Mouse (Mus musculus): ENCODE results near the gene Dop1b. TPM values are rescaled to one million over a fixed set of nuclear protein-coding genes. Genes with fewer than 3 reads are reported as not detected.
A peak's percentile ranks its signal among the peaks of the same experiment; 100 is the strongest.
"Not testable (repeated sequence)": the region's sequence is repeated elsewhere in the genome, so short reads cannot be mapped to it uniquely, and the experiment has no call there.

Gene Dop1b
- polyA plus RNA-seq, 1 experiment from 2014 or later = 12.8 TPM

- peaks cover 5% of the 10 kb centered on the region for H3K4me1 ChIP-seq
- H3K4me3 ChIP-seq = no peak overlapping the region
- 75% methylated on average over 4 of the region's 4 CpGs for WGBS (ENCODE audit: insufficient replicate concordance)
- no peaks in the 10 kb centered on the region for H3K27me3 ChIP-seq (replicated peaks)
- H3K9me3 ChIP-seq (replicated peaks) = 0 out of 2 replicates have a peak, but pooled peaks cover 3% of the 10 kb centered on the region
- H3K9ac ChIP-seq = no peak overlapping the region
- no peaks in the 10 kb centered on the region for H3K36me3 ChIP-seq
- no peak overlapping the region for H3K27ac ChIP-seq
- H3K4me2 ChIP-seq = no peak overlapping the region
- ATAC-seq = no peak
These were observed 113.1 kb downstream of the Dop1b start for GRCm38 (mm10) chr16:93824799-93825198.

- no peak overlapping the region for H3K4me2 ChIP-seq
- 78% methylated on average over 4 of the region's 4 CpGs for WGBS (ENCODE audit: insufficient replicate concordance)
- H3K9ac ChIP-seq = no peak overlapping the region
- H3K4me1 ChIP-seq = no peaks in the 10 kb centered on the region
- no peak overlapping the region for H3K4me3 ChIP-seq
- no peak for ATAC-seq
- H3K9me3 ChIP-seq (replicated peaks) = 0 out of 2 replicates have a peak, but pooled peaks cover 3% of the 10 kb centered on the region
- H3K27me3 ChIP-seq (replicated peaks) = no peaks in the 10 kb centered on the region
- H3K36me3 ChIP-seq = no peaks in the 10 kb centered on the region
- H3K27ac ChIP-seq = no peak overlapping the region
These were observed 113.8 kb downstream of the Dop1b start for GRCm38 (mm10) chr16:93825463-93825862.

GRCm38 (mm10) chr16:93826054-93826453, 114.3 kb downstream of the Dop1b start:
- ATAC-seq = no peak
- Histone ChIP-seq H3K4me1 (no peaks in the 10 kb centered on the region), H3K9me3 (replicated peaks) (0 out of 2 replicates have a peak, but pooled peaks cover 3% of the 10 kb centered on the region), H3K9ac (no peak overlapping the region), H3K27me3 (replicated peaks) (no peaks in the 10 kb centered on the region), H3K27ac (no peak overlapping the region), H3K36me3 (no peaks in the 10 kb centered on the region), H3K4me3 (no peak overlapping the region), H3K4me2 (no peak overlapping the region)
- WGBS (ENCODE audit: insufficient replicate concordance) = 67% methylated on average over 11 of the region's 11 CpGs

GRCm38 (mm10) chr16:93826478-93826877, 114.8 kb downstream of the Dop1b start:
- 52% methylated on average over 5 of the region's 5 CpGs for WGBS (ENCODE audit: insufficient replicate concordance)
- not testable (repeated sequence) for H3K27me3 ChIP-seq (replicated peaks); H3K9ac ChIP-seq; H3K27ac ChIP-seq; H3K4me1 ChIP-seq; H3K36me3 ChIP-seq; H3K4me2 ChIP-seq; ATAC-seq; H3K4me3 ChIP-seq; H3K9me3 ChIP-seq (replicated peaks)

DNA sequence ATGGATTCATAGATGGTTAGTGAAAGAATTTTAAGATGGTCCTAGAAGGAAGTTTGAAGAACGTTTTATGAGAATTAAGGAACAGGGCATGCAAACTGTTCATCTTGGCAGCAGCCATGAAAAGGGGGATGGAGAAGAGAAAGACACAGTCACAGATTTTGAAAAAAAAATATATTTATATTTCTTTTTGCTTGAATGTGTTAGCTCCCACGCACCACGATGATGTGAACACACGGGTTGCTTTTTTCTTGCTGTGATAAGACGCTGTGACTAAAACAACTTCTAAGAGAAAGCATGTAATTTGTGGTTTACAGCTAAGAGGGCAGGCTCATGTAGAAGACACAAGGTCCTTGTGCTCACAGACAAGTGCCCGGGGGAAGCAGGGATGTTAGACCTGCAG, 115.2 kb downstream of the Dop1b start:
- H3K4me3 ChIP-seq = no peak overlapping the region
- H3K9me3 ChIP-seq (replicated peaks) = 0 out of 2 replicates have a peak, but pooled peaks cover 2% of the 10 kb centered on the region
- no peaks in the 10 kb centered on the region for H3K36me3 ChIP-seq
- no peaks in the 10 kb centered on the region for H3K27me3 ChIP-seq (replicated peaks)
- H3K4me1 ChIP-seq = peaks cover 5% of the 10 kb centered on the region
- no peak overlapping the region for H3K4me2 ChIP-seq
- H3K27ac ChIP-seq = no peak overlapping the region
- 75% methylated on average over 6 of the region's 6 CpGs for WGBS (ENCODE audit: insufficient replicate concordance)
- no peak overlapping the region for H3K9ac ChIP-seq
- no peak for ATAC-seq

DNA sequence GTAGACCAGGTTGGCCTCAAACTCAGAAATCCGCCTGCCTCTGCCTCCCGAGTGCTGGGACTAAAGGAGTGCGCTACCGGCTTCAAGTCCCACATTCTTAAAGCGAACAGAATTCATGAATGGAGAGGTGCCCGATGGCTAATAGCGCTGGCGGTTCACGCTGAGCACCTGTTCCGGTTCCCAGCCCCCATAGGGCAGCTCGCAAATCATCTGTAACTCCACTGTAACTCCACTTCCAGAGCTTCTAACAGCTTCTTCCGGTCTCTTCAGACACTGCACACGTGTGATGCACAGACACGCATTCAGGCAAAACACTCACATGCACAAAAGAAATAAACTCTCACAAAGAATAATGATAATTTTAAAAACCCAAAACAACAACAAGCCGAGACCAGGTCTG, 117.8 kb downstream of the Dop1b start:
- Histone ChIP-seq H3K4me3 (no peak overlapping the region), H3K27ac (no peak overlapping the region), H3K4me1 (peaks cover 22% of the 10 kb centered on the region), H3K9me3 (replicated peaks) (no peaks in the 10 kb centered on the region), H3K27me3 (replicated peaks) (no peaks in the 10 kb centered on the region), H3K4me2 (no peak overlapping the region), H3K9ac (no peak overlapping the region), H3K36me3 (0 out of 2 replicates have a peak, but pooled peaks cover 4% of the 10 kb centered on the region)
- WGBS (ENCODE audit: insufficient replicate concordance) = 87% methylated on average over 15 of the region's 15 CpGs
- ATAC-seq = no peak

- H3K9ac ChIP-seq = no peak overlapping the region
- H3K9me3 ChIP-seq (replicated peaks) = no peaks in the 10 kb centered on the region
- no peak overlapping the region for H3K4me2 ChIP-seq
- no peaks in the 10 kb centered on the region for H3K27me3 ChIP-seq (replicated peaks)
- H3K36me3 ChIP-seq = 0 out of 2 replicates have a peak, but pooled peaks cover 4% of the 10 kb centered on the region
- H3K27ac ChIP-seq = no peak overlapping the region
- no peak for ATAC-seq
- peaks cover 28% of the 10 kb centered on the region for H3K4me1 ChIP-seq
- H3K4me3 ChIP-seq = no peak overlapping the region
- WGBS (ENCODE audit: insufficient replicate concordance) = 76% methylated on average over 9 of the region's 9 CpGs
These were observed 118.4 kb downstream of the Dop1b start for GRCm38 (mm10) chr16:93830071-93830470.

- no peak overlapping the region for H3K9ac ChIP-seq
- ATAC-seq = no peak
- no peak overlapping the region for H3K4me3 ChIP-seq
- H3K4me2 ChIP-seq = no peak overlapping the region
- no peaks in the 10 kb centered on the region for H3K9me3 ChIP-seq (replicated peaks)
- H3K27me3 ChIP-seq (replicated peaks) = no peaks in the 10 kb centered on the region
- WGBS (ENCODE audit: insufficient replicate concordance) = 81% methylated on average over 5 of the region's 5 CpGs
- H3K36me3 ChIP-seq = 0 out of 2 replicates have a peak, but pooled peaks cover 4% of the 10 kb centered on the region
- H3K4me1 ChIP-seq = peaks cover 33% of the 10 kb centered on the region
- H3K27ac ChIP-seq = no peak overlapping the region
These were observed 119.2 kb downstream of the Dop1b start for GRCm38 (mm10) chr16:93830916-93831315.

GRCm38 (mm10) chr16:93831627-93832395, 120.1 kb downstream of the Dop1b start, which contains the start of gene Morc3:
Gene Morc3 (plus strand): TSS chr16:93832121.
- Histone ChIP-seq H3K27me3 (replicated peaks) (no peaks in the 10 kb centered on the region), H3K4me1 (peaks cover 33% of the 10 kb centered on the region), H3K27ac (peak within 1 kb of the TSS; percentile 96), H3K36me3 (peaks cover 10% of the 10 kb centered on the region; the same call in 1 of the 2 replicates), H3K4me2 (peak within 1 kb of the TSS; percentile 90), H3K9me3 (replicated peaks) (no peaks in the 10 kb centered on the region), H3K9ac (peak within 1 kb of the TSS; percentile 91), H3K4me3 (peak within 1 kb of the TSS; percentile 87)
- WGBS (ENCODE audit: insufficient replicate concordance) = 12% methylated on average over 50 of the region's 55 CpGs
- ATAC-seq = peak; percentile 95

- 1% methylated on average over 57 of the region's 69 CpGs for WGBS (ENCODE audit: insufficient replicate concordance)
- peak overlapping the region; percentile 87 for H3K4me3 ChIP-seq
- H3K9ac ChIP-seq = peak overlapping the region; percentile 91
- ATAC-seq = peak; percentile 76
- H3K27ac ChIP-seq = peak overlapping the region; percentile 96
- peaks cover 18% of the 10 kb centered on the region; the same call in 1 of the 2 replicates for H3K36me3 ChIP-seq
- no peaks in the 10 kb centered on the region for H3K27me3 ChIP-seq (replicated peaks)
- H3K4me2 ChIP-seq = peak overlapping the region; percentile 90
- peaks cover 33% of the 10 kb centered on the region for H3K4me1 ChIP-seq
- H3K9me3 ChIP-seq (replicated peaks) = no peaks in the 10 kb centered on the region
These were observed 121.0 kb downstream of the Dop1b start for GRCm38 (mm10) chr16:93832451-93833276.

DNA sequence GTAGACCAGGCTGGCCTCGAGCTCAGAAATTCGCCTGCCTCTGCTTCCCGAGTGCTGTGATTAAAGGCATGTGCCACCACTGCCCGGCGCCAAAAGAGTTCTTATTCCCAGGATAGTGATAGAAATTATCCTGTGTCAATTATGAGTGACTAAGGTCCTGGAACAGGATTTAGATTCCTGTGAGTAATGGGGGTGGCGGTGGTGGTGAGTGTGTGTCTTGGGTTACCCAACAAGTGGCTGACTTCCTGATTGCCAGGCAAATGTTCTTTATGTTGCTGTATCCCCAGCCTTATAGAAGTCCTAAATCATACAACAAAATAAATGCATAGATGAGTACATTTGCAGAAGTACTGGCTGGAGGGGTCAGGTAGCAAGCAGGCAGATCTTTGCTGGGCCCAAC, 121.8 kb downstream of the Dop1b start:
- ATAC-seq = no peak
- no peaks in the 10 kb centered on the region for H3K27me3 ChIP-seq (replicated peaks)
- H3K27ac ChIP-seq = no peak overlapping the region
- H3K4me2 ChIP-seq = peak overlapping the region; percentile 90
- H3K4me1 ChIP-seq = peaks cover 39% of the 10 kb centered on the region
- 71% methylated on average over 6 of the region's 6 CpGs for WGBS (ENCODE audit: insufficient replicate concordance)
- peak overlapping the region; percentile 91 for H3K9ac ChIP-seq
- peaks cover 21% of the 10 kb centered on the region; the same call in 1 of the 2 replicates for H3K36me3 ChIP-seq
- H3K4me3 ChIP-seq = peak overlapping the region; percentile 87
- no peaks in the 10 kb centered on the region for H3K9me3 ChIP-seq (replicated peaks)

- Histone ChIP-seq H3K9me3 (replicated peaks) (no peaks in the 10 kb centered on the region), H3K9ac (no peak overlapping the region), H3K4me2 (peak overlapping the region; percentile 90), H3K36me3 (peaks cover 23% of the 10 kb centered on the region; the same call in 1 of the 2 replicates), H3K4me1 (peaks cover 43% of the 10 kb centered on the region), H3K27ac (no peak overlapping the region), H3K4me3 (peak overlapping the region; percentile 87), H3K27me3 (replicated peaks) (no peaks in the 10 kb centered on the region)
- no peak for ATAC-seq
- 94% methylated on average over 2 of the region's 2 CpGs for WGBS (ENCODE audit: insufficient replicate concordance)
These were observed 122.4 kb downstream of the Dop1b start for GRCm38 (mm10) chr16:93834076-93834475.
